Mouse (Mus musculus) neutrophil, adult 5-6 weeks (primary cell): ENCODE results near the gene Ostf1. TPM values are rescaled to one million over a fixed set of nuclear protein-coding genes. Genes with fewer than 3 reads are reported as not detected.
"Not testable (repeated sequence)": the region's sequence is repeated elsewhere in the genome, so short reads cannot be mapped to it uniquely, and the experiment has no call there.

Experiments used
- ATAC-seq: fragments of 151-379, 151-347 bp; 2 replicates; pipeline ENCODE4 v1.8.0; 2017; ENCODE audit warnings: mild to moderate bottlenecking, moderate TSS enrichment; ENCODE audit not compliant: insufficient number of reproducible peaks, poor library complexity, low FRiP score, severe bottlenecking; ENCODE audit errors: extremely low read depth
- total RNA-seq: library from RNA; stranded (forward); fragments of 200-1000 nt; gene quantifications from 2 replicates; pipeline ENCODE4 v1.2.3, GENCODE M21; 2017

The Ostf1 gene
- total RNA-seq, 1 experiment from 2014 or later, result 401 TPM

- no peak for ATAC-seq
These were observed 17.3 kb downstream of the Ostf1 start for GRCm38 (mm10) chr19:18614337-18614736.

- ATAC-seq, result no peak
These were observed 22.6 kb downstream of the Ostf1 start for GRCm38 (mm10) chr19:18608975-18609374.

DNA sequence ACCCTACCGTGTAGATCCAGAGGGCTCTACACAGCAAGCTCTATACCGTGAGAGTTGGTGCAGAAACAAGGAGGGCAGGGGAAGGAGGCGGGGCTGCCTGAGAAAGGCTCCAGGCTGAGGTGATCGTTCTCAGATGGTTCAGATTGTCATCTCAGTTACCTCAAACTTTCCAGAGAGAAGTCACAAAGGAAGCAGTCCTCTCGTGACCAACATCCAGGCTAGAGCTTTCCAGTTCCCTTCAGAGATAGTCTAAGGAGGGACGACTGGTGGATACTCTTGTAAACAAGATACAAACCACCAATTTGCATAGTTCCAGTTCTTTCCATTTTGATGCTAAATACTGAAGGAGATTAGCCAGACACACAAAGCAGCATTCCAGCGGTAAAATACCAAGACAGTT, 23.7 kb downstream of the Ostf1 start:
- no peak for ATAC-seq

GRCm38 (mm10) chr19:18603011-18603410, 28.6 kb downstream of the Ostf1 start:
- ATAC-seq, result peak; percentile 57; the same call in 1 of the 2 replicates

- no peak for ATAC-seq
These were observed 31.0 kb downstream of the Ostf1 start for GRCm38 (mm10) chr19:18600611-18601010.

DNA sequence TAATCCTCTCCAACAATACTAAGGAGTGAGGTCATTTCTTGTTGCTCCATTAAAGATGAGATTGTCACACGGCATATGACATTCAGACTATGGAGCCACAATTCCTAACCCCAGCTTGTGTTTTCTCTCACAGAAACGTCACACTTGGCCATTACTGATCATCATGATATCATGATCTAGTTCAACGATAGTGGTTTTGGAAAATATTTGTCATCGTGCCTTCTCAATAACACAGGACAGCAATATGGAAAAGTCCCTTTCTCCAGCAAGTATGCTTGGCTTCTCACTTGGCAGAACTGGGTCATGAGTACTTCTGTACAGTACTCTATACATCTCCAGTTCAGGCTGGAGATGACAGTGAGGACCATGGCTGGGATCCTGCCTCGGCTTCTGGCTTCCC, 32.0 kb downstream of the Ostf1 start:
- no peak for ATAC-seq

GRCm38 (mm10) chr19:18599051-18599450, 32.6 kb downstream of the Ostf1 start:
- no peak for ATAC-seq

GRCm38 (mm10) chr19:18598265-18598926, 33.2 kb downstream of the Ostf1 start:
- no peak for ATAC-seq

DNA sequence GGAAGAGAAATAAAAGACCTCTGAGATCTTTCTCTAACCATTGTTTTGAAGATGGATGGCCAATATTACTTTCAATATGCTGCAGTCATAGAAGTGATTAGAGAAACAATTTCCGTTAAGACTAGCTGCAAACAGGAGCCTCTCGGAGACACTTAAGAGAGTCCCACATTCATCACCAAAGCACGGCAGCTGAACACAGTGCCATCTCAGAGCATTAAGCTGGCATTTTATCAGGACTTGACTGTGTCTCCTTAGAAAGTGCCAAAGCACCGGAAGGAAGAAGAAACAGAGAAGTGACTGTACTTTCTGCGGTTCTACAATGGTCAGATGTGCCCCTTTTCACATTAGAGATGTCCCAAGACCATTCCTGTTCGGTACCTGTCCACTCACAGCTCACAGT, 33.9 kb downstream of the Ostf1 start:
- no peak for ATAC-seq

DNA sequence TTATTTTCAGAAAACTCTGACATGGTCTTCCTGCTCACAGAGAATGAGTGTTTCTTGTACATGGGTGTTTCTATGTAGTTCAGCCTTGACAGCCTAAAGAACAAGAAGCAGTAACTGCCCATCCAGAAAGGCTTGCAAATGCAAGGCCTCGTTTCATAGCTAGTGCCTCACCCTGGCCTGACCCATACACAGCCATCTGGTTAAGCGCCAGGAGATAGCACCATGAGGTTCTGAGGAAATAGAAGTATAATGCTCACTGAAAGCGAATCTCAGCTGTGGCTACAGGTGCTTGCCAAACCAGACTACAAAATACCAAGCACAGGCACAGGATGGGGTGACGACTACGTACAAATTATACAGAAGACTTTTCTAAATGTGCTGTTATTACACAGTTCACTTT, 34.7 kb downstream of the Ostf1 start:
- ATAC-seq, result no peak

DNA sequence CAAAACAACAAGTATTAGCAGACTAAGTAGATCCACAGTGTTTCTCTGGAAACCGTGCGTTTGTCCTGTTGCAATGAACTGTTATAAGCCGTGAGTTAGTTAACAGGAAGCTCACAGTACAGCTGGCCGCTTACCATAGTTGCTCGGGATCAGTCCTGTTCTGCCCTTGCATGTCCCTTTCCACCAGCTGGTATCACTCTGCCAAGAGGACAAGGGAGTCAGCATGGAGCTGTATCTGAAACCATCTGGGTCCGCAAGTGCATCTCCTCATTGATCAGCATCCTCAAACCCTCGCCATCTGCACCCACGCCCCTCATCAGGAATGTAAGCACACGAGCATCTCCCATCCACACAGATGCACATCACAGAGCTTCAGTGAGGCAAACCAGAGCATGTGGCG, 37.9 kb downstream of the Ostf1 start:
- ATAC-seq, result no peak

DNA sequence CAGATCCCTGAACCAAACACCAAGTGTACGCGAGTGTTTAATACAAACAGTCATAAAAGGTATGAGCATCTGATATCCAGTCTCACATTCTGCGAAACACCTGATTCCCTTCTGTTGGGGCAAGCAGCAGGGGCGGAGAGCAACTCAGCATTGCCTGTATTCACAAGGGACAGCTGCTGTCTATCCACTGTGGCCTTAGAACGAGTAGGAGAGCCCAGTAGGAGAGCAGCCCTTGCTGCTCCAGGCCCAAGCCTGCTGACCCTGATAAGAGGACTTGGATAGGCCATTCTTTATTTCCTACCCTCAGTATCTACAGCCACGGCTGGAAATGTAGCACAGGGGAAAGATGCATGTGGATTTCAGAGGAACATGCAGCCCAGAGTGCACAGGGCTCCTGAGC, 38.7 kb downstream of the Ostf1 start:
- ATAC-seq, result no peak

GRCm38 (mm10) chr19:18590942-18591354, 40.7 kb downstream of the Ostf1 start:
- peak; percentile 19; the same call in 1 of the 2 replicates for ATAC-seq

DNA sequence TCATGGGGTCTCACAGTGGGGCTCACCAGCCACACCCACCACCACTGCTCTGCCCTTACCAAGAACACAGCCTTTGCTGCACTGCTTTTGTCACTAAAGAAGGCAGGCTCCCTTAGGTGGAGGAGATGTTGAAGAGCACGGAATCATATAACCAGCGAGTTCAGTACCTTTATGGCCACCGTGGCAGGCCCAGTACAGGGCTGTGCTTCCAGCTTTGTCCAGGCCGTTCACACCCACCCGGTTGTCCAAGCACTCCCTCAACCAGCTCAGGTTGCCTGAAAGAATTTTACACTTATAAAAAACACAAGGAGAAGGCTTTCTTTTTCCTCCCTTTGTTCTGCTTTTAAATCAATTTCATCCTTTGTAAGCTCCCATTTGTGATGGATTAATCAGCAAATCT, 41.4 kb downstream of the Ostf1 start:
- ATAC-seq, result no peak

DNA sequence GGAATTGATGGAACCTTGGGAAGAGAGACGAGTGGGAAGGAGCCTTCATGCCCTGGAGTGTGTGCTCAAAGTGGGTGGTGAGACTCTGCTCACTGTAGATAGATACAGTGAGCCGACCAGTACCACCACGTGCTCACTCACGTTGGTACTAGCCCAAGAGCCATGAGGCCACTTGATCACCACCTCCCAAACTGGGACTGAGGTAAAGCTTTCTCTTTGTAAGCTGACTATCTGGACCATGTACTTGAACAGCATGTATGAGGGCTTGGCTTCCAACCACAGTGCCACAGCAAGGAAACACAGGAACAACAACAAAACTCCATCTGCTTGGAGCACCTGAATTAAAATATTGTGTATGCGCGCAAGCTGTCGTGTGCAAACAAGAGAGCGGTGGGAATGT, 42.3 kb downstream of the Ostf1 start:
- ATAC-seq, result no peak

- not testable (repeated sequence) for ATAC-seq
These were observed 42.8 kb downstream of the Ostf1 start for GRCm38 (mm10) chr19:18588801-18589200.

GRCm38 (mm10) chr19:18588243-18588642, 43.4 kb downstream of the Ostf1 start:
- ATAC-seq, result 0 out of 2 replicates have a peak, but pooled peaks have one; percentile 31

- no peak for ATAC-seq
These were observed 44.5 kb downstream of the Ostf1 start for GRCm38 (mm10) chr19:18587118-18587517.

DNA sequence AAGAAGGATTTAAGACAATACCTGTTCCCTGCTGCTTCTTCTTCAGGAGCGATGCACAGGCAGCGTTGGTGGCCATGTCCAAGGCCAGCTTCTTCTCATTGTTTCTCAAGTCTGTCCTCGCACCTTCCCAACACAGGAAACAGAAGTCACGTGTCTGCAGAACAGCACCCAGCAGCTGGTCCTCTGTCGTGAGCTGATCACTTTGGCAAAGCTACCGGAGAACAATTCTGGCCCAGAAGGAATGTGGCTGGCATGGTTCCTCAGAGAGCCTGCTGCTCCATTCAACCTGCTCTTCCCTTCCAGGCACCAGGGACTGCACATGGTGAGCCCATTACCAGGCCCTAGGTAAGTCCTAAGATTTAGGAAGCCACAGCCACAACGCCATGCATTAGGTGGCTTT, 47.0 kb downstream of the Ostf1 start:
- no peak for ATAC-seq

DNA sequence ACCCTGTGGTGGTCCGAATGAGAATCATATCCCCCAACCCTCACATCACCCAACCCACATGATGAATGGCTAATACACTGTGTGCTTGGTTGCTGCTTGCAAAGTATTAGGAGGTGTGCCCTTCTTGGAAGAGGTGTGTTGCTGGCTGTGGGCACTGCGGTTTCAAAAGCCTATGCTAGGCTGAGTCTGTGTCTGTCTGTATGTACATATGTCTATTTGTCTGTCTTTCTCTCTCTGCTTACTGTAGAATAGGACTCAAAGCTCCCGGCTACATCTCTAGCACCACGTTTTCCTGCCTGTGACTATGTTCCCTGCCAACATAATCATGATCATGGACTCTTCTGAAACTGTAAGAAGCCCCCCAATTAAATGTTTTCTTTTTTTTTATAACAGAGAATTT, 47.9 kb downstream of the Ostf1 start:
- ATAC-seq, result no peak

- ATAC-seq, result peak; percentile 71
These were observed 48.7 kb downstream of the Ostf1 start for GRCm38 (mm10) chr19:18582887-18583286.
